Mouse (Mus musculus): ENCODE data around the gene Wnt3.

The Wnt3 gene

GRCm38 (mm10) chr11:103840834-103841233, 66.9 kb downstream of the Wnt3 start:
- DNase-seq (ENCODE audit: low spot score): no peak

- no peak for DNase-seq (ENCODE audit: low spot score)
Measured at GRCm38 (mm10) chr11:103848287-103848686, 74.3 kb downstream of the Wnt3 start.

DNA sequence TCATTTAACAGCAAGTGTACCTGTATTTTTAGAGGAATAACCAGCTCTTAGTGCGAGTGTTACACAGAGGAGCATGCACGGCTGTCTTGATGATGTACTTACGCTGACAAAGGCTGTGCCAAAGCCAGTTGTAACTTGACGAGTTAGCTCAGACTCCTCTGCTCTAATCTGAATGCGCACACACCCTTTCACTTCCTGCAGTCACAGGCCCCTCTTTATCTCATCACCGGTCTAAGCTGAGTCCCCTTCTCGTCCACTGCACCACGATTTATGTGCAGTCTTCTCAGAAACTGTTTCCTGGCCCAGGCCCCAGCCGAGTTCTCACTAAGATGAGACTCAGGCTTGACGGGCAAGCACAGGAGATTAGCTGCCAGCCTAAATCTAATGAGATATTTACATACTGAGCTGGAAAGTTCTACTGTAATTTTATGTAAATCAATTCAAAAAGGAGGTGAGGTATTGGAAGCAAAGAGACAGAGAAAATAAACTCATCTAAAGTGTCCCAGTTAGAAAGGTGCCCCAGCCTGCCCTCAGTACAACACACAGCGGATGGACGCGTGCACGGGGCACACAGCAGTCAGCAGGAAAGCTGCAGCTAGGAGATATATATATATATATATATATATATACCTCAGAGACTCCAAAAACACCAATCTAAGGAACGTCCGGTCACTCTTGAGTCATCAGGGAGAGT, 78.8 kb downstream of the Wnt3 start:
- no peak for DNase-seq (ENCODE audit: low spot score)

DNA sequence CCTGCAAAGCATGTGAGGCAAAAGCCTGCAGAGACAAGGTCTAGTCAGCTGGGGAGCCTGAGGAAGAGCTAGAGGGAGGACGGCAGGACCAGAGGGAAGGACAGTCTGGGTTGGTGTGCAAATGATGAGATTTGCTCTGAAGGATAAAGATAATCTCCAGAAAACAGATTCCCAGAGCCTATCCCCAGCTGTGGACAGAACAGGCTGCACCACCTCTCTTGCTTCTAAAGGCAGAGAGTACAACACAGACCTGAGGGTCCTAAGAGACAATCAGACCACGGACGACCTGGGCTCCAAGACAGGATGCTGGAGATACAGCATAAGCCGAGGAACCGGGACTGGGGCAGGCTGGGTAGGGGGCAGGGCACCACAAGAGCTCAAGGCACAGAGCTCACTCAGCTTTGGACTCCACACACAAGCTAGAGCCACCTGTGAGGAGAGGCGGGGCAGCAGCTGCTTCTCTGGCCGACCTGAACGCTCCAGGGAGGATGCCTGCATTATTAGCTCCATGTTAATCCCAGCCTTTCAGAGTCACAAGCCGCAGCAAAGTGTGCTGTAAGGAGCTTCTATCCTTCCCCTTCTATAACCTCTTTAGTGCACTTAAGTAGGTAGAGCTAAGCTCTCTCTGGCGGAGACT, 79.5 kb downstream of the Wnt3 start:
- DNase-seq (ENCODE audit: low spot score): no peak

DNA sequence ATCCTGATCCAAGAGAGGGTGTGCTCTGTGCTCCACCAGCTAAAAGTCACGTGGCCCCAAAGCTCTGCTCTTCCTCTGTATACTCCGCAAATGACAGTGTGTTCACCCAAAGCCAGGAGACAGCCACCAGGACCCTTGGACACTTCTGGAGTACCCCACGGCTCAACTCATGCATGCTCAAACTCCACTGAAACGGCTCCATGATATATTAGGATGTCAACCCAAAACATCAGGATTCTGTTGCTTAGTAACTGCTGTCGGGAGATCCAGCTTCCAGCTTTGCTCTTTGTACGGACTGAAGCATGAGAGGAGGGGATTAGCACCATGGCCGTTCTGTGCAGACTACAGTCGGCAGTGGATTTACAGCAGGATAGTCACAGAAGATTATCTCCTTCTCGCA, 80.3 kb downstream of the Wnt3 start:
- no peak for DNase-seq (ENCODE audit: low spot score)

GRCm38 (mm10) chr11:103856641-103857040, 82.7 kb downstream of the Wnt3 start:
- no peak for DNase-seq (ENCODE audit: low spot score)

GRCm38 (mm10) chr11:103858760-103859159, 84.8 kb downstream of the Wnt3 start:
- DNase-seq (ENCODE audit: low spot score): no peak

GRCm38 (mm10) chr11:103859933-103860610, 86.1 kb downstream of the Wnt3 start:
- DNase-seq (ENCODE audit: low spot score): no peak

GRCm38 (mm10) chr11:103862951-103863350, 89.0 kb downstream of the Wnt3 start:
- no peak for DNase-seq (ENCODE audit: low spot score)

DNA sequence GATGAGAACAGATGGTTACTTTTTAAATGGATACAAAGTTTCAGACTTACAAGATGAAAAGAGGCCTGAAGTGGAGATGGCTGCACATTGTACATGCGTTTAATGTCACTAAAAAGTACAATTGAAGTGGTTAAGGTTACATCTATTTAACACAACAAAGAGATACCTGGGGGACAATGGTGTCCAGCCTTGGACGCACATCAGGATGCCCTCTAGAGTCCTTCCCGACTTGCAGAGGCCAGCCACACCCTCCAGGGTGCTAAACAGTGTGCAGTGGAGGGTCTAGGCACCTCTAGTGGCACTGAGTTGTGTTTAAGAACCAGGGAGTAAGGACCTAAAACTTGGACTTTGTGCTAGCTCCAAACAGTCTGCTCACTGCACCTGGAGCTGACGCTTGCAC, 90.5 kb downstream of the Wnt3 start:
- DNase-seq (ENCODE audit: low spot score): no peak

- DNase-seq (ENCODE audit: low spot score): no peak
Measured at GRCm38 (mm10) chr11:103865346-103865745, 91.4 kb downstream of the Wnt3 start.

Data from layer of hippocampus, adult 9-10 months (tissue).